Mouse (Mus musculus): ENCODE data around the gene Ggps1. TPM values are rescaled to one million over a fixed set of nuclear protein-coding genes. Genes with fewer than 3 reads are reported as not detected.
"Not testable (repeated sequence)": the region's sequence is repeated elsewhere in the genome, so short reads cannot be mapped to it uniquely, and the experiment has no call there.

Ggps1 gene
- polyA plus RNA-seq, 1 experiment from 2014 or later, result 75.6 TPM

GRCm38 (mm10) chr13:14049878-14050277 is 13.4 kb downstream of the Ggps1 start:
- no peaks in the 10 kb centered on the region for H3K9me3 ChIP-seq (replicated peaks; ENCODE audit: control insufficient read depth, low read length)
- ATAC-seq (replicated peaks; ENCODE audit: insufficient number of reproducible peaks, low FRiP score, low TSS enrichment, low read depth) (no peak), DNase-seq (ENCODE audit: low spot score) (no peak)
- no peaks in the 10 kb centered on the region for H3K4me1 ChIP-seq (ENCODE audit: control insufficient read depth, insufficient read depth, low read length)
- no peak overlapping the region for H3K9ac ChIP-seq (replicated peaks; ENCODE audit: low read length)
- WGBS, result 94% methylated on average over 1 of the region's 1 CpGs
- H3K4me3 ChIP-seq (ENCODE audit: low read depth, low read length), result no peak overlapping the region
- H3K27me3 ChIP-seq (ENCODE audit: control insufficient read depth, insufficient read depth, low read length), result no peaks in the 10 kb centered on the region
- H3K27ac ChIP-seq (replicated peaks; ENCODE audit: low read depth, low read length), result no peak overlapping the region
- H3K36me3 ChIP-seq (replicated peaks; ENCODE audit: control insufficient read depth, insufficient read depth, low read depth, low read length), result peaks cover 2% of the 10 kb centered on the region; the same call in 1 of the 2 replicates
- no peak overlapping the region for H3K4me2 ChIP-seq (ENCODE audit: low read depth, low read length)

- no peak overlapping the region for H3K4me2 ChIP-seq (ENCODE audit: low read depth, low read length)
- H3K27ac ChIP-seq (replicated peaks; ENCODE audit: low read depth, low read length), result no peak overlapping the region
- no peaks in the 10 kb centered on the region for H3K36me3 ChIP-seq (replicated peaks; ENCODE audit: control insufficient read depth, insufficient read depth, low read depth, low read length)
- no peaks in the 10 kb centered on the region for H3K4me1 ChIP-seq (ENCODE audit: control insufficient read depth, insufficient read depth, low read length)
- WGBS, result 74% methylated on average over 2 of the region's 2 CpGs
- no peaks in the 10 kb centered on the region for H3K27me3 ChIP-seq (ENCODE audit: control insufficient read depth, insufficient read depth, low read length)
- H3K9me3 ChIP-seq (replicated peaks; ENCODE audit: control insufficient read depth, low read length), result no peaks in the 10 kb centered on the region
- H3K9ac ChIP-seq (replicated peaks; ENCODE audit: low read length), result no peak overlapping the region
- DNase-seq (ENCODE audit: low spot score), result no peak
- no peak for ATAC-seq (replicated peaks; ENCODE audit: insufficient number of reproducible peaks, low FRiP score, low TSS enrichment, low read depth)
- H3K4me3 ChIP-seq (ENCODE audit: low read depth, low read length), result no peak overlapping the region
Observed at GRCm38 (mm10) chr13:14044521-14044920, 18.8 kb downstream of the Ggps1 start.

DNA sequence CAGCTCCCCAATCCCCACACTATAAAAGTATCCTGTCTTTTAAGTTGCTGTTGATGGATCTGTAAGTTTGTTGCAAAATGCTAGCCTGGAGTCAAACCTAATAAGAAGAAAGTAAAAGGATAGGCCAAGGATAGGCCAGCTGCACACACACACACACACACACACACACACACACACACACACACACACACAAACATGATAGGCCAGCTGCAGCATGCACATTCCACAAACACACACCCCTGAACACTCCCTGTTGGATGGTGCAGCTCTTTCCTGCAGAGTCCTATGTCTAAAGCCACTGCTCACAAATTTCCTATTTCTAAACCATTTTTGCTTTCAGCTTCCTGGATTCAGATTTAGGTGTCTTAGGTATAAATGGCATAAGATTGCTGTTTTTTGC is 19.4 kb downstream of the Ggps1 start:
- ATAC-seq (replicated peaks; ENCODE audit: insufficient number of reproducible peaks, low FRiP score, low TSS enrichment, low read depth), result no peak

DNA sequence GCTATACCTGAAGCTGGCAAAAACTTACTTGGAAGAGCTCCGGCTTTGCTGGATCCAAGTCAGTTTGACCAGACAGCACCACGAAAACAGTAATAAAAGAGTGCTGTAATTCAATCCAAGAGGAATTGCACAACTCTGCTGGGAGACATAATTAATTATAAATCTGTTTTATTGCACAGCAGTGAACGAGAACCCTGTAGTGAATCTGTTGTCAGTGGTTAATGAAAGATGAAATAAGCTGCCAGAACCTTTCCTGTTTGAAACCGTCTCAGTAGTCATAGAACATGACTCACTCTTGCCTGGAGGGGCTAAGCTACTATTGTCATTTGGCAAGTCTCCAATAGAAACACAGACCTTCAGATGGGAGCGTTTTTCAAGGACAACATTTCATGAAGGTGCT is 23.1 kb downstream of the Ggps1 start:
- Histone ChIP-seq H3K9me3 (replicated peaks; ENCODE audit: control insufficient read depth, low read length) (no peaks in the 10 kb centered on the region), H3K27me3 (ENCODE audit: control insufficient read depth, insufficient read depth, low read length) (no peaks in the 10 kb centered on the region), H3K4me3 (ENCODE audit: low read depth, low read length) (peak overlapping the region; percentile 70), H3K36me3 (replicated peaks; ENCODE audit: control insufficient read depth, insufficient read depth, low read depth, low read length) (no peaks in the 10 kb centered on the region), H3K9ac (replicated peaks; ENCODE audit: low read length) (peak overlapping the region; percentile 92), H3K4me2 (ENCODE audit: low read depth, low read length) (peak overlapping the region; percentile 50), H3K27ac (replicated peaks; ENCODE audit: low read depth, low read length) (no peak overlapping the region), H3K4me1 (ENCODE audit: control insufficient read depth, insufficient read depth, low read length) (no peaks in the 10 kb centered on the region)
- DNase-seq (ENCODE audit: low spot score), result no peak
- ATAC-seq (replicated peaks; ENCODE audit: insufficient number of reproducible peaks, low FRiP score, low TSS enrichment, low read depth), result no peak
- WGBS, result 66% methylated on average over 5 of the region's 5 CpGs

More for the DNA sequence above, 19.4 kb downstream of the Ggps1 start:
- no peak overlapping the region for H3K9ac ChIP-seq (replicated peaks; ENCODE audit: low read length)
- no peak overlapping the region for H3K4me2 ChIP-seq (ENCODE audit: low read depth, low read length)
- H3K36me3 ChIP-seq (replicated peaks; ENCODE audit: control insufficient read depth, insufficient read depth, low read depth, low read length), result no peaks in the 10 kb centered on the region
- H3K4me3 ChIP-seq (ENCODE audit: low read depth, low read length), result no peak overlapping the region
- no peak overlapping the region for H3K27ac ChIP-seq (replicated peaks; ENCODE audit: low read depth, low read length)
- no peak for DNase-seq (ENCODE audit: low spot score)
- no peaks in the 10 kb centered on the region for H3K9me3 ChIP-seq (replicated peaks; ENCODE audit: control insufficient read depth, low read length)
- H3K4me1 ChIP-seq (ENCODE audit: control insufficient read depth, insufficient read depth, low read length), result no peaks in the 10 kb centered on the region
- no peaks in the 10 kb centered on the region for H3K27me3 ChIP-seq (ENCODE audit: control insufficient read depth, insufficient read depth, low read length)

DNA sequence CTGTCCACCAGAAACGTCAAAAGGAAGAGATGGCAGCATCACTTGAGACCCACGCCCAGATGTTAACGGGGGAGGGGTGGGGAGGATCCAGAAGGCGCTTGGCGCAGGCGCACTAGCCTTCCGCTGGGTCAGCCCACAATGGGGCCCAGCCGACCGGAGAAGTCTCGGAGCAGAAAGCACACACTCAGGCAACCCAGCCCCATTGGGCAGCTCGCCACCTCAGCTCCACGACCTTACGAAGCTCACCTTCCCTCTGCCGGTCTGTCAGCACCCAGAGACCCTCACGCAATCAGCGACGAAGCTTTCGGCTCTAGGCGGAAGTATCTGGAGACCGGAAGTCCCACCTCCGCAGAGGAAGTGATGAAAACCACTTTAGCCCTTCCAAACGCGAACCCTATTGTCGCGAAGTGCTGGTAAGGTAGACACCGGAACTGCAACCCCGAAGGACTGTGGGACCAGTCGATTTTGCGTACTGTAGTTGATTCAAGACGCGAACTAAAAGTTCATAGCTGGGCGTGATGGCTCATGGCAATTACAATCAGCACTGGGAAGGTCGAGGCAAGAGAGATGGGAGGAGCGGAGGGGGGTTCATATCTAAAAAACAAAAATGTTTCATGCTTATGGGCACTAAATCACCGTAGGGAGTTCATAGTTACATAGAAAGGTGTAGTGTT is 23.9 kb downstream of the Ggps1 start, which contains the start of gene Tbce:
Gene Tbce (minus strand): TSS at position 347 of the 674 bp plus-strand sequence.
- WGBS, result under 1% methylated on average over 34 of the region's 35 CpGs
- peak; percentile 92 for DNase-seq (ENCODE audit: low spot score)

DNA sequence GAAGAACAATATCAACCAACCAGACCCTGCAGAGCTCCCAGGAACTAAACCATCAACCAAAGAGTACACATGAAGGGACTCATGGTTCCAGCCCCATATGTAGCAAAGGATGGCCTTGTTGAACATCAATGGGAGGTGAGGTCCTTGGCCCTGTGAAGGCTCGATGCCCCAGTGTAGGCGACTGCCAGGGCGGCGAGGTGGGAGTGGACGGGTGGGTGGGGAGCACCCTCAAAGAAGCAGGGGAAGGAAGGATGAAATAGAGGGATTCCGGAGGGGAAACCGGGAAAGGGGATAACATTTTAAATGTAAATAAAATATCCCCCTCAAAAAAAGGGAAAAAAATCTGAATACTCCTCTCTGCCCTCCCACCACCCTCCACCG is 24.4 kb downstream of the Ggps1 start:
- H3K9me3 ChIP-seq (replicated peaks; ENCODE audit: control insufficient read depth, low read length), result no peaks in the 10 kb centered on the region
- H3K4me2 ChIP-seq (ENCODE audit: low read depth, low read length), result peak overlapping the region; percentile 81
- H3K4me3 ChIP-seq (ENCODE audit: low read depth, low read length), result peak overlapping the region; percentile 70
- DNase-seq (ENCODE audit: low spot score) (no peak), ATAC-seq (replicated peaks; ENCODE audit: insufficient number of reproducible peaks, low FRiP score, low TSS enrichment, low read depth) (peak; percentile 50)
- no peaks in the 10 kb centered on the region for H3K36me3 ChIP-seq (replicated peaks; ENCODE audit: control insufficient read depth, insufficient read depth, low read depth, low read length)
- no peaks in the 10 kb centered on the region for H3K27me3 ChIP-seq (ENCODE audit: control insufficient read depth, insufficient read depth, low read length)
- H3K9ac ChIP-seq (replicated peaks; ENCODE audit: low read length), result peak overlapping the region; percentile 92
- H3K27ac ChIP-seq (replicated peaks; ENCODE audit: low read depth, low read length), result no peak overlapping the region; the same call in 1 of the 2 replicates
- WGBS, result 4% methylated on average over 8 of the region's 8 CpGs
- no peaks in the 10 kb centered on the region for H3K4me1 ChIP-seq (ENCODE audit: control insufficient read depth, insufficient read depth, low read length)

More for the DNA sequence above, 23.9 kb downstream of the Ggps1 start, which contains the start of gene Tbce:
- Histone ChIP-seq H3K27me3 (ENCODE audit: control insufficient read depth, insufficient read depth, low read length) (no peaks in the 10 kb centered on the region), H3K36me3 (replicated peaks; ENCODE audit: control insufficient read depth, insufficient read depth, low read depth, low read length) (no peaks in the 10 kb centered on the region), H3K9ac (replicated peaks; ENCODE audit: low read length) (peak within 1 kb of the TSS; percentile 92), H3K27ac (replicated peaks; ENCODE audit: low read depth, low read length) (peak within 1 kb of the TSS; percentile 91), H3K9me3 (replicated peaks; ENCODE audit: control insufficient read depth, low read length) (no peaks in the 10 kb centered on the region), H3K4me1 (ENCODE audit: control insufficient read depth, insufficient read depth, low read length) (no peaks in the 10 kb centered on the region), H3K4me2 (ENCODE audit: low read depth, low read length) (peak within 1 kb of the TSS; percentile 81), H3K4me3 (ENCODE audit: low read depth, low read length) (peak within 1 kb of the TSS; percentile 70)
- peak; percentile 97 for ATAC-seq (replicated peaks; ENCODE audit: insufficient number of reproducible peaks, low FRiP score, low TSS enrichment, low read depth)

- Histone ChIP-seq H3K36me3 (replicated peaks; ENCODE audit: control insufficient read depth, insufficient read depth, low read depth, low read length) (no peaks in the 10 kb centered on the region), H3K4me2 (ENCODE audit: low read depth, low read length) (no peak overlapping the region), H3K4me1 (ENCODE audit: control insufficient read depth, insufficient read depth, low read length) (no peaks in the 10 kb centered on the region), H3K4me3 (ENCODE audit: low read depth, low read length) (no peak overlapping the region), H3K9ac (replicated peaks; ENCODE audit: low read length) (no peak overlapping the region), H3K27me3 (ENCODE audit: control insufficient read depth, insufficient read depth, low read length) (no peaks in the 10 kb centered on the region), H3K27ac (replicated peaks; ENCODE audit: low read depth, low read length) (no peak overlapping the region), H3K9me3 (replicated peaks; ENCODE audit: control insufficient read depth, low read length) (no peaks in the 10 kb centered on the region)
- ATAC-seq (replicated peaks; ENCODE audit: insufficient number of reproducible peaks, low FRiP score, low TSS enrichment, low read depth) (no peak), DNase-seq (ENCODE audit: low spot score) (no peak)
- 93% methylated on average over 11 of the region's 11 CpGs for WGBS
Observed at GRCm38 (mm10) chr13:14035875-14036630, 27.2 kb downstream of the Ggps1 start.

DNA sequence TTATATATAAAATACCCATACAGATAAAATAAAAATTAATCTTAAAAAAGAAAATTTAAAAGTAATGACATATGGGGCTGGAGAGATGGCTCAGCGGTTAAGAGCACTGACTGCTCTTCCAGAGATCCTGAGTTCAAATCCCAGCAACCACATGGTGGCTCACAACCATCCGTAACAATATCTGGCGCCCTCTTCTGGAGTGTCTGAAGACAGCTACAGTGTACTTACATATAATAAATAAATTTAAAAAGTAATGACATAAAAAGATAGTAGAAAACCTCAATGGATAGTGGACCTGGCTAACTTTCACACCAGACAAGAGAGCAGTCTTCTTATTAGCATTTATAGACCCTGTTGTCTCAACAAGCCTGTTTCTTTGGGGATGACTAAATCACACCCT is 27.9 kb downstream of the Ggps1 start:
- 85% methylated on average over 3 of the region's 3 CpGs for WGBS
- not testable (repeated sequence) for ATAC-seq (replicated peaks; ENCODE audit: insufficient number of reproducible peaks, low FRiP score, low TSS enrichment, low read depth); H3K9me3 ChIP-seq (replicated peaks; ENCODE audit: control insufficient read depth, low read length); H3K4me2 ChIP-seq (ENCODE audit: low read depth, low read length); DNase-seq (ENCODE audit: low spot score); H3K4me3 ChIP-seq (ENCODE audit: low read depth, low read length); H3K27me3 ChIP-seq (ENCODE audit: control insufficient read depth, insufficient read depth, low read length); H3K36me3 ChIP-seq (replicated peaks; ENCODE audit: control insufficient read depth, insufficient read depth, low read depth, low read length); H3K9ac ChIP-seq (replicated peaks; ENCODE audit: low read length); H3K27ac ChIP-seq (replicated peaks; ENCODE audit: low read depth, low read length); H3K4me1 ChIP-seq (ENCODE audit: control insufficient read depth, insufficient read depth, low read length)

Measured in embryonic facial prominence, embryonic 11.5 days (tissue).